Mouse (Mus musculus) left cerebral cortex, postnatal 25 days (tissue): Measurements from ENCODE around the gene Trio. TPM values are rescaled to one million over a fixed set of nuclear protein-coding genes. Genes with fewer than 3 reads are reported as not detected.
A peak's percentile ranks its signal among the peaks of the same experiment; 100 is the strongest.

Source experiments
- DNase-seq, 2 experiments: peaks; one replicate each; pipeline ENCODE4 v3.0.0; 2022; ENCODE audit warnings: low spot score in 2 of 2, mixed read lengths in 1 of 2
- intact Hi-C: fragments of 180-260 bp; cut with DNase I; formaldehyde crosslinking; loops from one replicate; pipeline ENCODE4 v1.15.1; 2025
- total RNA-seq, 2 experiments: library from RNA; stranded (reverse); gene quantifications; 2 replicates each; pipeline ENCODE4 v1.2.3; 2021

Gene Trio
- total RNA-seq, 2 experiments from 2014 or later = 219 to 226 TPM

DNA sequence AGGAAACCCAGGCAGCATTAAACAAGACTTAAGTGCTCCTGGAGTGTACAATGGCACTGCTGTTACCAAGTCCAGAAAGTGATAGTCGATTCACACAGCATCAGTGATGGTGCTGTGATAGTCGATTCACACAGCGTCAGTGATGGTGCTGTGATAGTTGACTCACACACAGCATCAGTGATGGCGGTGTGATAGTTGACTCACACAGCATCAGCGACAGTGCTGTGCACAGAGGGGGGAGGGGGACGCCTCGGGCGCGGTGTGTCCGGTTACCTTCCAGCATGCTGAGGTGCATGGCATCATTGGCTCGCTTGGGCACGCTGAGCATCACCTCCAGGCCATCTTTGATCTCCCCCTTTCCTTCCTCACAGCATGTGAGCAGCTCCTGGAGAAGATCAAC lies 200.3 kb downstream of the Trio start:
- intact Hi-C loops = no loop called here
- DNase-seq = no peak

GRCm38 (mm10) chr15:27823581-27823980 lies 202.1 kb downstream of the Trio start:
- DNase-seq = peak in 1 of 2 experiments; percentile 53
- intact Hi-C loops = loop anchor here (2.0 to 5.0 kb wide), 2 partner anchors 71 to 176 kb away; no protein-coding TSS in a partner anchor

- DNase-seq = no peak
- intact Hi-C loops = loop anchor here (2.0 to 5.0 kb wide), 2 partner anchors 70 to 175 kb away; no protein-coding TSS in a partner anchor
Observed at GRCm38 (mm10) chr15:27822461-27822860, 203.2 kb downstream of the Trio start.

- intact Hi-C loops = loop anchor here (2.0 to 5.0 kb wide), 2 partner anchors 69 to 175 kb away; no protein-coding TSS in a partner anchor
- DNase-seq = no peak
Observed at GRCm38 (mm10) chr15:27821651-27822364, 203.8 kb downstream of the Trio start.

- intact Hi-C loops = no loop called here
- peak; percentile 66 to 73 for DNase-seq
Observed at GRCm38 (mm10) chr15:27817096-27817495, 208.6 kb downstream of the Trio start.

DNA sequence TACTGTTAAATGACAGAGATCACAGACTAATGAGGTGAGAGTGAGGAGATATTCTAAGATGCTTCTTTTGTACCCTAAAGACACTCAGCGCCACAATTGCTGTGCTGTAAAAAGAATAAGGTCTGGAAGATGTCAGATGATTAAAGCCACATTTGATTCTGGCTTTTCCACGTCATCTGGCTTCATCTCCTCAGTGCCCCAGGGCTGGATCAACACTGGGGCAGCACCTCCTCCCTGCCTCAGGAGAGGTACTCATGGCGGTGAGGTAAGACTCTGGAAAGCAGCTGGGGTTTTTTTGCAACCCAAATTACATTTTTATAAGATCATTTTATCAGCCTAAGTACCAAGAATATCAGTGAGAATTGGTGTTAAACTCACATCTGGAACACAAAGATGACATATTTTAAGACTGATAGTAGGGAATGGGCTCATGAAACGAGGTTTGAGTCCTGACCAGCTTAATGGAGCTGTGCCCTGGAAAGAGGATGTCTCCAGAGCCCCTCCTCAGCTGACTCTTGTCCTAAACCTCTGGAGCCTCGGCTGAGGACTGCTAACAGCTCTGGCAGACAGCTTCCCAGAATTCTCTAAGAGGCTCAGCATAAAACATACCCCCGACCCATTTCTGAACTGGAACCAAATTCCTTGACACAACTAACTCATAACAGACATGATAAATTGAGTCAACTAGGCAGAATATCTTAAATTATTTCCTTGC lies 210.8 kb downstream of the Trio start:
- no peak for DNase-seq
- intact Hi-C loops = no loop called here

DNA sequence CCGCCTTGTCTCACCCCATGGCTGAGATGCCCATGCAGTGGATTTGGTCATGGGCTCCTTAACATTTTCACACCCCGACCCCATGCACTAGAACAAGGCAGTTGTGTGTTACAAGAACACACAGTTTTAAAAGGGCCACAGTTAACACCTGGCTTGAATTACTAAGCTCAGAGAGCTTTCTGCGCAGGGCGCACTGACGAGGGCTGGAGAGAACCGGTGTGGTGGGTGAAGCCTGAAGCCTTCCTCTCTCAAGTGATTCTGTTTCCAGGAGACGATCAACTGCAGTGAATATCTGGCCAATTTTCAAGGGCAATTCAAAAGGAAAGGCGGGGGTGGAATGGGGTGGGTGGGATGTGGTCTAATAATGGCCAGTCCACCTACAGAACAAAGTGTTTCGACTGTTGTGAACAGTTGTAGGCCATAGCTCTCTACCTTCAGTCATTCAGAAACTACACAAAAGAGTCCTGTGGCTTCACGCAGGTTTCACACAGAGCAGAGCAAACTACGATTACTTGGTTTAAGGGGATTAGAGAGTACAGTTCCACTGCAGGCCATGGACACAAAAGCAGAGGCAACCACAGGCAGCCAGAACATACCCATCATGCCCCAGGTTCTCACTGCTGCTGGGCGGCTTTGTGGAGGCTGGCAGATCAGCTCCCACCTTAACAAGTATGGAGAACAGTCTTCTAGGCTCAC lies 214.7 kb downstream of the Trio start:
- intact Hi-C loops = no loop called here

DNA sequence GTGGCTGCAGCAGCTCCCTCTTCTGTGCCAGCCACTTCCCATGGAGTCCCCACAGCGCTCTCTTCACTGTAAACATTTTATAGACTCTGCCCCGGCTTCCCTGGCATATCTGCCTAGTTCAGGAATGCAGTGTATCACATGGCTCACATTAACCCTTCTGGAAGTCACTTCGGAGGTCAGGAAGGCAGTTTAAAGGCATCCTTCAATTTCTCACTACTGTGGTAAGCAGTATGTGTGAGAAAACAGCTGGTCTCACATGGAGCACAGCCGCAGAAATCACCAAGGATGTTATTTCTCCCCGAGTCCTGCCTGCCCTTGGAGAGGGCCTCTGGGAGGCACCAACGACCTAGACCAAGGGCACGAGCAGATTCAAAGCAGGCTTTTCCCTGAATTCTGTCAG lies 215.4 kb downstream of the Trio start:
- intact Hi-C loops = no loop called here

More for the DNA sequence above, 214.7 kb downstream of the Trio start:
- no peak for DNase-seq

GRCm38 (mm10) chr15:27808596-27809276 lies 216.9 kb downstream of the Trio start:
- DNase-seq = peak in 1 of 2 experiments; percentile 77
- intact Hi-C loops = loop anchor here (2.0 to 5.0 kb wide), 2 partner anchors 20 to 56 kb away; no protein-coding TSS in a partner anchor

More for the DNA sequence above, 215.4 kb downstream of the Trio start:
- no peak for DNase-seq

GRCm38 (mm10) chr15:27806219-27806618 lies 219.4 kb downstream of the Trio start:
- no peak for DNase-seq
- intact Hi-C loops = loop anchor here (5.0 kb wide), 1 partner anchor 54 kb away; no protein-coding TSS in a partner anchor

DNA sequence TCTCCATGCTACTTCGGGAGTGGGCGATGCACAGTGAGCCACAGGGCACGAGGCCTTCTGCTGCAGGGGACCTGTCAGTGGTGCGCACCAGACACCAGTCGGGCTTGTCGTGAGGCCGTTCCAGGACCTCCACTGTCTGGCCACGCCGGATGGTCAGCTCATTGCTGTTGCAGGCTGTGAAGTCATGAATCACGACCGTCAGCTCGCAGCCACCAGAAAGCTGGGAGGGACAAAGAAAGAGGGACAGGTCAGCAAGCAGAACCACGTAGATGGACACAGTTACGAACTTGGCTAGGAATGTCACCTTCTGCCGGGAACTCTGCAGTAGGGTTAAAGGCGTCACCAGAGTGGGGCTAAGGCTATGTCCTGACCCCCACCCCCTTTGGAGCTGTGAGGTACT lies 220.0 kb downstream of the Trio start:
- intact Hi-C loops = loop anchor here (5.0 kb wide), 1 partner anchor 53 kb away; no protein-coding TSS in a partner anchor
- DNase-seq = no peak

GRCm38 (mm10) chr15:27804447-27804846 lies 221.2 kb downstream of the Trio start:
- peak in 1 of 2 experiments; percentile 67 for DNase-seq
- intact Hi-C loops = no loop called here

DNA sequence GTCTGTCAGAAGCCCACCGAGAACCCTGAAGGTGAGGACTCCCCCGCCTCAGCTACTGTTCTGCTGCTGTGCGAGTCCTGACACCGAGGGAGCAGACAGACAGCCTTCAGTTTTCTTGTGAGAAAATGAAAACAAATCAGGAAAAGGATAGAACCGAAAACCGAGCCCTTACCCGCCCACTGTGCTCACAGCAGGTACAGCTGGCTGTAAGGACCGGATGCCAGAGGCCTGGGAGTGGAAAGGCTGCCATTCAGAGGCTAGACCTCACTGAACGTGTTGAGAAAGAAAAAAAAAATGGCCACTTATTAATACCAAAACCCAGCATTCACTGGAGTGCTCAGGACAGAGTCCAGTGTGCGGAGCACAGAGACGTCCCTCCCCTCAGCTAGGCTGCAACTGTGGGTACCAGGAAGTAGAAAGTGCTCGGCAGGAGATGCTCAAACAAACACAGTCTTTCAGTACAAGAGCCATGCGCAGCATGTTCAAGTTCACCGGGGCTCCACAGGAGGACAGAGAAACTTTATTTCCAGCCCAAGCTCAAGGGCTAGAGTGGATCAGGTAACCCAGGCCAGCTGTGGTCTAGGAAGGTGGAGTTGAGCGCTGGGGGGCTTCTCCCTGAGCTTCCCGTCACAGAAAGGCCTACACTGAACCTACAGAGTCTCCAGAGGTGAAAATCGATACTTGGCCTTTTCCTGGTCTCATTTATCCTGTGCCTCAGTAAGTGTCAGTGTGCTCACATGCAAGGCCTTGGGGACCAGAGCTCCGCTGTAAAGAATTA lies 221.9 kb downstream of the Trio start:
- no peak for DNase-seq
- intact Hi-C loops = no loop called here

DNA sequence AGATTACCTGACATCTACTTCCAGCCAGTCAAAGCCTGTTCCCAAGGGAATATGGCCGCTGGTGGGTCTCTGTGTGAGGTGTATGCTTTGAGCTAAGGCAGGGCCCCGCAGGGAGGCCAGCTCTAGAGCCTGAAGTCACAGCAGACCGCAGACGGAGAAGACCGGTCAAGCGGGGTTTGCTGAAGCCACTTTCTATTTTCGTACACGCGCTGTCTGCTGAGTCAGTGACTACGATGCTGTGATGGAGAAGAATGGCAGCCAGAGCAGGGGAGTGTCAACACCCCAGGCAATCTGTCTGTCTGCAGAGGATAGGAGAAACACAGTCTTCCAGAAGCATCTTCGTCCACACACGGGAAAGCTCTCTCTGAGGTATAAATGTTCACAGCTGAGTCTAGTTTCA lies 223.4 kb downstream of the Trio start:
- intact Hi-C loops = no loop called here
- peak in 1 of 2 experiments; percentile 71 for DNase-seq

DNA sequence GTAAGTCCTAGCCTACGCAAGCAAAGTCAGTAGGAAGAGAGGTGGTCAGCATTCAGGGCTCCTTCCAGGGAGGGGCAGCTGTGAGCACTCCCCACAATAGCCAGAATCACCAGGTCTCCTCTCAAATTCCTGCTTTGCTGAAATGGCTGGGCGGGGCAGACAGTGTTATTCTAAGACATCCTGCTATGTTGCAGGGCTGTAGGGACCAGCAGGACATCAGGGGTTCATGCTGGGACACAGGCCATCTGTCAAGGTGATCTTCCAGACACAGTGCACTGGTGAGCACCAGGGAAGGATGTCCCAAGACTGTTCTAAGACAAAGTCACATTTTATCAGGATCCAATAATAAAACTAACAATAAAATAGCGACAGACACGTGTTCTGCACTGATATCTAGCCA lies 224.5 kb downstream of the Trio start:
- intact Hi-C loops = no loop called here
- DNase-seq = no peak

- intact Hi-C loops = no loop called here
- peak in 1 of 2 experiments; percentile 76 for DNase-seq
Observed at GRCm38 (mm10) chr15:27797480-27798155, 228.0 kb downstream of the Trio start.

- intact Hi-C loops = no loop called here
- DNase-seq = no peak
Observed at GRCm38 (mm10) chr15:27796868-27797222, 228.8 kb downstream of the Trio start.
